Mouse (Mus musculus) cerebellum, adult 18-20 months (tissue): ENCODE results near the gene Upp2.
A peak's percentile ranks its signal among the peaks of the same experiment; 100 is the strongest.

Experiments
- DNase-seq, 2 experiments: peaks; one replicate each; pipeline ENCODE4 v3.0.0; 2021

Upp2 gene

DNA sequence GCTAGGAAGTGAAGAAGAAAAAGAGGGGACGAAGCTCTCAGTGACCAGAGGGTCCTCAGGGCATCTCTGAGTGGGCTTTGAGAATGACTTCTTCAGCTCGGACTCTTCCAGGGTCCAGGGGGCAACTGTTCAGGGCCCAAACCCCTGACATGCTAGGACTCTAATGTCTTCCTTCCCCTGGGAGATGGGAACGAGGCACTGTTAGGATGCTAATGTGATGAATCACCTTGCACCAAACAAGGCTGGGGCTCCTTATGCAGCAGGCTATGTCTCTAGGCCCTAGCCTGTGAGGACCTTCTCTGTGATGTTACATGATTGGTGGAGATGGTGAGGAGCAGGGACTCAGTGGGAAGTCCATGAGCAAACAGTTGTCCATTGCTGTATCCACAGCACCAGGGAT, 114.3 kb downstream of the Upp2 start:
- DNase-seq = no peak

DNA sequence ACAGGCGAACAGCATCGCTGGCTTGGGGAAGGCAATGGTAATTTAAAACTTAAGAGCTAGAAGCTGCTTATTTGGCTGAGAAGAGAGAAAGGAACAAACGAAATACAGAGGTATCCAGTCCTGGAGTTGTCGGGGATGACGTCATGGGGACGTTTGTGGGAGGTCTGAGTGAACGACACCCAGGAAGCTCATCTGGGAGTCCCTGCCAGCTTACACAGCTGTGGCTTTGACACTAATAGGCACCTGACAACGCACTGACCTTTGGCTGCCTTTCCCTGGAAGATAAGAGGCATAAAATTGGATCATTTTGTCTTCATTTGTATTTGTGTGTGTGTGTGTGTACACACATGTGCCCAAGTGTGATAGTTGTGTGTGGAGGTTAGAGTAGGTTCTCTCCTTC, 130.4 kb downstream of the Upp2 start:
- DNase-seq = no peak

DNA sequence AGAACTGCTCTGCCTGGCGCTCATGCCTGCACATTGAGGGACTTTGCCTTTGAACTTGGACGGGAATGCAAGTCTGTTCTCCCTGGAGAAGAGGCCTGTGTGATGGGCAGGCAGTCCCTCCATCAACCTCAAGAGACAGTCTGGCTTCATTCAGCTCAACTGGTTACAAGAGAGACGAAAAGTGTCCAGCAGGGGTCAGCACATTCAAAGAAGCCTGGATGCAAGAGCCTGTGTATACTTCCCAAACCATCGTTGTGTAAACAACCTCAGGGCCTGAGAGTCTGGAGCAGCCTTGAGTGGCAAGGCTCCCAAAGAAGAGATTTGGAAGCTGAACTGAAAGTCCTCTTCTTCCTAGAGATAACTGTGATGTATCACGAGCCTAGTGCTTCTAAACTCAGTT, 132.8 kb downstream of the Upp2 start:
- DNase-seq = peak; percentile 76 to 82

DNA sequence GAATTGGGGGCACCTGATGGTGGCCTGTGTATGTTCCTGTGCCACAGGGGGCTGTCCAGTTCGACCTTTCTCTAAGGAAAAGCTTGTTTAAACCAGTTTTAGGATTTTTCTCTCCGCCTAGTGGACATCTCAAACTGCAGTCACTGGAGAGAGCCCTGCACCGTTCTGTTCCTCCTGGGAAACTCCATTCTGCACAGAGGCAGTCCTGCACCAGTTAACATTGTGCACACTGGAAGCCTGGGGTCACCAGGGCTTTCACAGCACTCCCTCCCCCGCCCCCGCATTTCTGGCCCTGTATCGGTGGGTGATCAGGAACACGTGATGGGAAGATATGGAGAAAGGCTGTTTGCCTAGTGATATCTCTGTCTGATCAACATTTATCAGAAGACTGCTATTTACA, 133.3 kb downstream of the Upp2 start:
- no peak for DNase-seq

DNA sequence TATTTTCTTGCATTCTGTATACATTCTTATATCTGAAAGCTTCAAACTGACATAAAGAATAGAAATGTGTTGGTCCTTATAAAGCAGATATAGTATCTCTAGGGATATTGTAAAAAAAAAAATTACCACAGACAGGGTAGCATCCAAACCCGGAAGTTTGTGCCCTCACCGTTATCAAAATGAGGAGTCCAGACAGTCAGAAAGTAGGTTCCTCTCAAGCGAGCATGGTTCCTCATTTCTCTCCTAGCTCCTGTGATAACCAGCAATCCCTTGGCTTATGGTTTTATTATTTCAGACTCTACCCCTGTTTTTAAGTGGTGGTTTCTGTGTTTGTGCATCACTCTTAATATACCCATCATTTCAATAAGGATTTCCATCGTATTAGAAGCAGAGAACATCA, 134.5 kb downstream of the Upp2 start:
- DNase-seq = no peak

- DNase-seq = no peak
Measured at GRCm38 (mm10) chr2:58703226-58703625, 136.1 kb downstream of the Upp2 start.

DNA sequence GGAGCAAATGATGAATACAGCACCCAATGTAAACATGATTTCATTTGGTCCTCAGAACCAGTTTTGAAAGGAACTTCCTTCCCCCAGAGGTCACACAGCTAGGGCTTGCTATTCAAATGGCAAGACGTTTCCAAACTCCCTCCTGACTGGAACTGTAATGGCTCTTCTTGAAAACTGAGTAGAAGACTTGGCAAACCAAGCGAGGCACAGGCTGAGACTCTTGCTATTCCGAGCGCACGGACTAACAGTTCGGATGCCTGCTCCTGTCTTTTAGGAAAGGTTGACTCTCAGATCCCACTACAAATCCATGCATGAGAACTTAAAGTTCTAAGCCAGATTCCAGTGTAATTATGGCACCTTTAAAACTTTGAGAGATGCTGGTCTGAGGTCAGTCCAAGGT, 136.5 kb downstream of the Upp2 start:
- DNase-seq = no peak

DNA sequence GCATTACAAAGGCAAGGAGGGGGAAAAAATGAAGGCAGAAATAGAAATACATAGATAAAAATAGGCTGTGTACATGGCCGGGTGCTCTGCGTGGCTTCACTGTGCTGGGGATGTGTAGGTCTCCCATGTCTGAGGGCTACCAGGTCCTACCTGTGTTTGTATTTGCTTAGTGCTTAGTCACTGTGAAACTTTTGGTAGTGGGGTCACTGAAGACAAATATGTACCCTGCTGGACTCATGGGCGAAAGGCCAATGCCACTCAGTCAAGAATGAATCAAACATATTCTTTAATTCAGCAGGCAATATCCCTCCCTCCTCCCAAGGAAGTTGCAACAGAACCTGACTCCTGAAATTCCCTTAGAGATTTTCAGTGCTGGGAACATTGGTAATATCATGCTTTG, 137.5 kb downstream of the Upp2 start:
- no peak for DNase-seq

- no peak for DNase-seq
Measured at GRCm38 (mm10) chr2:58707676-58708075, 140.6 kb downstream of the Upp2 start.

DNA sequence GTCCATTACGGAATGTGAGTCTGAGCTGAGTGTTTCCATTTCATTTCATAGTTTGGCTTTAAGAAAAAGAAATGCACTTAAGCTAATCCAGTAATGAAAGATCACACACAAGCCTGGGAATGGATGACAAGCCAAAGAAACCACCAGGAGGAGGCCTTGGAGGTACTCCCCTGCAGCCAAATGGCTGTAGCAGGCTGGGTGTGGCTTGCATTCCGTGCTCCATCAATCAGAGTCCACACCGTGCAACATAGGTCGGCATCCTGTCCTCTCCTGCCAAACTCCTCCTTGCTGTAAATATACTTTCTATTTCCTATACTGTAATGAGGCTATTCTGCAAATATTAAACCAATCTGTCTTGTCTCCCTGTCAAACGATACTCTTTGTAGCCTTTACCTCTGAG, 143.1 kb downstream of the Upp2 start:
- no peak for DNase-seq

DNA sequence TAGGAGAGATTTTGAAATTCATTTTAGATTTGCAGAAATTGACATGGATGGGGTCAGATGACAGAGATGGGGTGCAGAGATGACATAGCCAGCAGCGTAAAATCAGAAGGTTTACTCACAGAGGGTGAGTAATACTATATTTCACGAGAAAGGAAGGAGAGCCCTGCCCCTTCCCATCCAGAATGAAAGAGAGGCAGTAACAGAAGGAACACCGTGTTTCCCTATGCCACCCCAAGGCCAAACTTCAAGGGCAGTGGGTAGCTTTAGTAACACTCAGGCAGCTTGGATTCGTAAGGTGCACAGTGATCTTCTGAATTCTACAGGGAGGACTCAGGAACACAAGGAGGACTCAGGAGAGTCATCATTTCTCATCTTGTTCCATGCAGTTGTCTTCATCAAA, 144.0 kb downstream of the Upp2 start:
- no peak for DNase-seq

DNA sequence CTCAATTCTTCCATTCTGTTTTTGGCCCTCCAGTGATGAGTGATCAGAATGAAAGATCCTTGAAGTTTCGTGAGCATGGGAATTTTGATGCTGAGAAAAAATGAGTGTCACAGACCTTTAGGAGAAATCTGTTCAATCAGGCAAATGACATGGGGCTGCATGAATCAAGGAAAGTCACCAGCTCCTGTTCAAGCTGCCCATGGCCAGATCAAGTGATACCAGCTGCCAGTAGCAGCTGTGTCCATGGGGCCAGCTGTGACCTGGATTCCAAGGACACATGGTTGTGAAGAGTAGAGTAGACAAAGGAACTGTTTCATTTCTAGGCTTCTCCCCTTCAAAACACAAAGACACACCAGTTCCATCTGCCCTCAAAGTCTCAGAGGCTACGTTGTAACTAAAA, 144.4 kb downstream of the Upp2 start:
- DNase-seq = no peak

DNA sequence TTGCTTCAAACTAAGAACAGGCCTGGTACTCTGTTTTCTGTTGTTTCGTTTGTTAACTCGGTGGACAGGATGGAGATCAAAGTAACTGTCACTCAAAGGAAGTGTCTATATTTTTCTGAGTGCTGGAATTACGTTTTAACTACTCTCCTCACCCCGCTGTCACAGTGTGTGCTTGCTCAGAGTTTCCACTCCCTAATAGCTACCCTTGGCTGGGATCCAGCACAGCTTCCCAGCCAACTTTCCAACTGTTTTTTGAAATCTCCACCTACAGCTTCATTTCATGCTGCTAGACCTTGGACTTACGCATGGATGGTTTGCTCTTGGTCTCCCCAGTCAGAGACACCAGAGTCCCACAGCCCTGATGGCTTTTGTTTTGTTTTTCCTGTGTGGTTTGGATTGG, 144.8 kb downstream of the Upp2 start:
- DNase-seq = peak in 1 of 2 experiments; percentile 14

DNA sequence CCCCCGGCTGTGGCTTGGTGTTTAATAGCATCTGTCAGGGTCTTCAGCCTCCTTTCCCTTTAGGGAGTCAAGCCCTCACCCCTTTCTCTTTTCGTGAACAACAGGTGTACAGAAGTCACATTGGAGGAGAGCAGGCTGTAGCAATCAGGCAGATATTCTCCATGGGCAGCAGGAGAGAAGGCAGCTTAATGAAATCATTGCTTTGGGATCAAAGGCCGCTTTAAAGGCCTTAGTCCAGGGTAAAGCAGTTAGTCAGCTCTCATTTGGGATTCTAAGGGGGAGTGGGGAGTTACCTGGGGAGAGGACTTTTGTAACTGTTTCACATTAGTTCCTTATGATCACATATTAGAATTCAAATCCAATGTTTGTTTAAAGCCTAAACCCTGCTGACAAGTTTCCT, 150.8 kb downstream of the Upp2 start:
- no peak for DNase-seq

- peak in 1 of 2 experiments; percentile 12 for DNase-seq
Measured at GRCm38 (mm10) chr2:58737192-58737820, 170.2 kb downstream of the Upp2 start.

GRCm38 (mm10) chr2:58741213-58741612, 174.1 kb downstream of the Upp2 start:
- DNase-seq = no peak

- DNase-seq = no peak
Measured at GRCm38 (mm10) chr2:58742026-58742425, 174.9 kb downstream of the Upp2 start.

DNA sequence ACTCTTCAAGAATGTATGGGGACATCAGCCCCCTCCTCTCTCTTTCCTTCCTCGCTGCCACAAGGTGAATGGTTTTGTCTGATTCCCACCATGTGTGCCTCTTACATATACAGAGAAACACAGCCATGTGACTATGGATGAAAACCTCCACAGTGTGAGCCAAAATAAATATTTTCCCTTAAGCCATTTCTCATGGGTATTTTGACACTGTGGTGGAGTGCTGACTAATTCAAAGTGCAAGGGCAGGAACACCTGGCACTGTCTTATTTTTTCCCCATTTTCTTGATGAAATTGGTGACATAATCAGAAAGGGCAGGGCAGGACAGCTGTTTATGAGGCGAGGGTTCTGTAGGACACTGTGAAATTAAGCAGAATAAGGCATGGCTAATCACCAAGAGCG, 176.3 kb downstream of the Upp2 start:
- no peak for DNase-seq

- DNase-seq = no peak
Measured at GRCm38 (mm10) chr2:58747483-58748229, 180.6 kb downstream of the Upp2 start.

DNA sequence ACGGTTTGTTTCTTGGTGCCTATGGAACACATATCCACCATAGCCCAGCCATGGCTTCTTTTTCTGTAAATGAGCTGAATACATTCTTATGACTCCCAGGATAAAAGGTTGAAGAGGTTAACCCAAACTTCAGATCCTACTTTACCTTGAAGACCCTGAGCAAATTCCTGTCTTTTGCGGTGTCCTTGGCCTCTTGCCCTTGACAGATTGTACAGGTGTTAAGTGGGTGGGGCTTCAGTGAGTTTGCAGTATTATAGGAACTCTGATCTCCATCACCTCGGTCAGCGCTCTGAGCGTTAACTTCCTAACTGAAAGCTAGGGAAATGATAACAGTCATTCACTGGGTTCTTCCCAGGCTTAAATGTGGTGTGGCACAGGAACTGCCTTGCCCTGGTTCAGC, 181.2 kb downstream of the Upp2 start:
- DNase-seq = no peak

DNA sequence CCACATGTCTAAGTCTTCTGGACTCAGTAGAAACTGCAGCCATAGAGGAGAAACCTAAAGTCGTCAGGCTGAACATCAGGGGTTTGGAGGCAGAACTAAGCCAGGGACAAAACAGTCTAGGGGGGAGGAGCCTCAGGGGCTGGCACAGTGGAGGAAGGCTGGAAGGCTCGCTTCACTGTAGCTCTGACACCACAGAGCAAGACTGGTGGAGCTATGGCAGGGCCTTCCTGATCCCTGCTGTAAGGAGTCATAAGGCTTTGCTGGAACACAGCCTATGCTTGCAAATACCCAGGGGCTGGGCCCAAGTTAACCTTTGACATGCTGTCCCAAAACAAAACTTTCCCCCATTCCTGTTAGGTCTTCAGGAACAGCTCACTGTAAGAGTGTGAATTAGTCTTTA, 185.8 kb downstream of the Upp2 start:
- no peak for DNase-seq

DNA sequence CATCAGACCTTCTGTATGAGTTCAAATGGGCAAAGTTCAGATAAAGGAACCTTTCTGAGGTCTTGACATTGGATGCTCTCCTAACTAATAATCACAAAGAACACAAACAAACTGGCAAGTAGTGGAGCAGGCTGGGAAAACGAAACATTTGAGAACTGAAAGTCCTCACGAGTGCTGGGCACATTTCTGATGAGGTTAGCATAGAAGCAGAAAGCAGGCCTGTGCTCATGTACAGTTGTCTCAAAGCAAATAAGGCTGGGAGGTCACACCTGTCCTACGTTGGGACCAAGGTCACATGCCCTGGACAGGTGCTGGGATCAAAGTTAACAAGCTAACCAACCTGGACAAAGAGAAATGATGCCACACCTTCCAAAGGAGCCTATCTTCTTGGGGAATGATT, 187.6 kb downstream of the Upp2 start:
- no peak for DNase-seq

- no peak for DNase-seq
Measured at GRCm38 (mm10) chr2:58758081-58758480, 191.0 kb downstream of the Upp2 start.

- DNase-seq = no peak
Measured at GRCm38 (mm10) chr2:58759676-58760075, 192.6 kb downstream of the Upp2 start.

GRCm38 (mm10) chr2:58765141-58765540, 198.0 kb downstream of the Upp2 start:
- DNase-seq = no peak
